Mouse (Mus musculus): ENCODE measurements around the gene Kcnq1.

GRCm38 (mm10) chr7:143401429-143402016 lies 295.4 kb downstream of the Kcnq1 start:
- no peak for TF ChIP-seq MAX (IDR thresholded peaks at IDR 0.05; ENCODE audit: low read length)
- no peak for TF ChIP-seq CTCF (IDR thresholded peaks at IDR 0.05 in 2 of 3, conservative IDR thresholded peaks at IDR 0.05 in 1 of 3; ENCODE audit: control insufficient read depth in 1 of 3, insufficient read depth in 1 of 3, low read depth in 2 of 3, low read length in 3 of 3, poor library complexity in 1 of 3, severe bottlenecking in 1 of 3)
- TF ChIP-seq RCOR1 (IDR thresholded peaks at IDR 0.05; ENCODE audit: low read depth, low read length) = no peak
- TF ChIP-seq GATA1 (IDR thresholded peaks at IDR 0.05; ENCODE audit: low read depth, low read length) = no peak
- TF ChIP-seq USF2 (IDR thresholded peaks at IDR 0.05; ENCODE audit: borderline replicate concordance in 1 of 2, insufficient read depth in 1 of 2, low read depth in 1 of 2, low read length in 2 of 2) = no peak
- no peak for TF ChIP-seq ZMIZ1 (IDR thresholded peaks at IDR 0.05; ENCODE audit: low read depth, low read length)
- no peak for TF ChIP-seq CHD2 (IDR thresholded peaks at IDR 0.05; ENCODE audit: low read length)
- no peak for TF ChIP-seq NELFE (IDR thresholded peaks at IDR 0.05; ENCODE audit: low read depth, low read length)
- no peak for TF ChIP-seq POLR2A (IDR thresholded peaks at IDR 0.05; ENCODE audit: control insufficient read depth in 1 of 2, insufficient read depth in 1 of 2, low read depth in 1 of 2, low read length in 2 of 2, poor library complexity in 1 of 2)
- TF ChIP-seq MEF2A (IDR thresholded peaks at IDR 0.05; ENCODE audit: extremely low read depth, insufficient replicate concordance, low read depth, low read length, poor library complexity, severe bottlenecking) = no peak

Data from MEL (cell line).